Mouse (Mus musculus): ENCODE data around the gene Cdc26.

The Cdc26 gene

GRCm38 (mm10) chr4:62397616-62398365 is 10.7 kb downstream of the Cdc26 start:
- no peak for DNase-seq

GRCm38 (mm10) chr4:62395806-62396205 is 12.6 kb downstream of the Cdc26 start:
- DNase-seq = no peak

DNA sequence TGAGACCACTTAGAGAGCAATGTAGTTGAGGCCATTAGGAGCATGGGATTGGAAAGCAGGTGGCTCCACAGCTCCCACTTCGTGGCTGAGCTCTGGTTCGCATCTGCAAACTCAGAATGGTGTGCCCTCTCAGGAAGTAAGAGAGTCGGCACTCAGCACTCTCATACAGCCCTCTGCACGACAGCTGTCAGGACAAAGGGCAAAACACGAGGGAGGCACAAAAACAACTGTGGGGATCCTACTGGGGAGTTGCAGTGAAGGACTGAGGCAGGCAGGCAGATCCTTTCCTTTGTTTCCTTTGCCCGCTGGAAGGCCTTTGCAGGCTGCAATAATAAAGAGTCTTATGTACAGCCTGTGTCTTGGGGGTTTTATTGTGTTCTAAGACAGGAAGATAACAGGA is 15.0 kb downstream of the Cdc26 start:
- no peak for DNase-seq

DNA sequence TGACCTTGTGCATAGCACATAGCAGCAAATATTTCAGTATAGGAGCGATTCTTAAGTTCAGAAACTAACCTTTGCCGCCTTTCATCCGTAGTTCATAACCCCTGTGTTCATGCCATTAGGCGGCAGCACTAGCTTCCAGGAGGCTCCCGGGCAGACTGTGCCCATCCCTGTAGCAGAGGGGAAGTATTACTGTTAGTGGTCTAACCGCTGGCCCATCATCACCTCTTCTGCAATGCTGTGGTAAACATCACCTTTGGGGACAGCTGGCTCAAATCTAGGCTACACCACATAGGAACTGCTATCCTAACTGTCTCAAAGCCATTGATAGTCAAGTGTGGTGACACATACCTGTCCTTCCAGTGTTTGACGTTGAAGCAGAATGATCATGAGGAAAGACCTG is 16.6 kb downstream of the Cdc26 start:
- DNase-seq = no peak

- DNase-seq = no peak
These were observed 18.6 kb downstream of the Cdc26 start for GRCm38 (mm10) chr4:62389592-62390512.

GRCm38 (mm10) chr4:62385439-62385838 is 23.0 kb downstream of the Cdc26 start:
- no peak for DNase-seq

- DNase-seq = no peak
These were observed 24.3 kb downstream of the Cdc26 start for GRCm38 (mm10) chr4:62384159-62384558.

DNA sequence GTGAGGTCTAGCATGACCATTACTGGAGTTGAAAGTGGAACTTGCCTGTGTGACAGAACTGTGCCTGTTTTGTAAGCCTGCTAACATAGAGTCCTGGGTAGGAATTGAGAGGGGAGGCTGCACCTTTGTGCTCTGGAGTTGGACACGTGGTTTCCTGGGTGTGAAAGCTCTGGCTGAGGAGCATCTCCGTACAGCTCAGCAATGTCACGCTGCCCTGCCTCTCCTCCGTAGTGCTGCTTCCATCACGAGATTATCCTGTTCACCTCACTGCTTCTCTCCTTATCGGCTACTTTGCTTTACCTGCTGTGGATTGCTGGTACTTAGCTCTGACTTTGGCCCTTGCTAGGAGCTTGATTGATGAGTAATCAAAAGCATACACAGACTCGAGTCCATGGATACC is 24.7 kb downstream of the Cdc26 start:
- no peak for DNase-seq

- no peak for DNase-seq
These were observed 25.2 kb downstream of the Cdc26 start for GRCm38 (mm10) chr4:62383207-62383606.

GRCm38 (mm10) chr4:62379724-62380381 is 28.6 kb downstream of the Cdc26 start:
- no peak for DNase-seq

DNA sequence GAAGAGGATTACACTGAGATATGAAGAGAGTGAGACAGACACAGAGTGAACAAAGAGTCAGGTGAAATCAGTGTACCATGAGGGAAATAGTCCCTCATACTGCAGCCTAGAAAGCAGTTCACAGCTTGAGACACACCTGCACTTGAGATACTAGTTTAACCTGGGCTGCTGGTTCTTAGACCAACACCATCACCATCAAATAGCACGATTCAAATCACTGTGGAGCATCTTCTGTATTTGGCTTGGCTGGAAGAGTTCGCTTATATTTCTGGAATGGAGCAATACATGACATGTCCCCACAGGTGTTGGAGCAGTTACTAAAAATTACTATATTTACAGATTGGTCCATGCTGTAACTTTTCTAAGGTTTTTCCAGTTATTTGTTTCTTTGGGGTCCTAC is 32.3 kb downstream of the Cdc26 start:
- no peak for DNase-seq

DNA sequence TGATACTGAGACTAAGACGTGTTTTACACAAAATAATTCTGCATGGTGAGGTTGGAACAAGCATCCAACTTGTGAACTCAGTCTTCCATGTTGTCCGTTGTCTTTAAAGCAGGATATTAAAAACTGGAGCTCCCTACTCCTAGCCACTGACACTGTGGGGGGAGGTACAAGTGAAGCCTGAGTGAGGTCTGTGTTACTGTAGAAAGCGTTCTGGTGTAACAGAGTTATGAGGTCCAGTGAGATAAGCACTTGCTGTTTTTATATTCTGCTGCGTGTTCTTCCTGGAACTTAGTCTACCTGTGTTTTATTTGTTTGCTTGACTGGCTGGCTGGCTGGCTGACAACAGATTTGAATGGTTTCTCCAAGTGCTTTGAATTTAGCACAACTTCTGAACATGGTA is 34.1 kb downstream of the Cdc26 start:
- no peak for DNase-seq

DNA sequence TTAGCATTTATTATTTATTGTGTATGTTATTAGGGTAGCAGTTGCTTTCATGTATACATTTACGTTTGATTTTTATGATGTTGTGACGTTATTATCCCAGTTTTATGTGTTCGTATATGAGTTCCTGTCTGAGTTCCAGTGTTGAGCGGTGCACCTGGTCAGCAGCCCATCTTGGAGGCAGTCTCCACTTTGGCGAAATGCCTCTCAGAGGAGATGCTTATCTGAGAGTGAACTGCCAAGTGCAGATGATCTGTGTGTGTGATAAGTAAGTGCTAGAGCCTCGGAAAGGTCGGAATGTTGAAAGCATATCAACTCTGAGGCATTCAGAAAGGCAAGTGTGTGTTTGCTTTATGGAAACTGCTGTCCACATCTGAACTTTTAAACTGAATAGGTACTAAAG is 34.8 kb downstream of the Cdc26 start:
- DNase-seq = no peak

- no peak for DNase-seq
These were observed 35.5 kb downstream of the Cdc26 start for GRCm38 (mm10) chr4:62372818-62373520.

- no peak for DNase-seq
These were observed 36.0 kb downstream of the Cdc26 start for GRCm38 (mm10) chr4:62372410-62372809.

- DNase-seq = no peak
These were observed 39.4 kb downstream of the Cdc26 start for GRCm38 (mm10) chr4:62369091-62369490.

- no peak for DNase-seq
These were observed 40.9 kb downstream of the Cdc26 start for GRCm38 (mm10) chr4:62367586-62367985.

GRCm38 (mm10) chr4:62366291-62366690 is 42.2 kb downstream of the Cdc26 start:
- no peak for DNase-seq

GRCm38 (mm10) chr4:62364299-62364698 is 44.1 kb downstream of the Cdc26 start:
- no peak for DNase-seq

- DNase-seq = no peak
These were observed 46.0 kb downstream of the Cdc26 start for GRCm38 (mm10) chr4:62362437-62362836.

GRCm38 (mm10) chr4:62361997-62362396 is 46.4 kb downstream of the Cdc26 start:
- no peak for DNase-seq

GRCm38 (mm10) chr4:62361571-62361970 is 46.9 kb downstream of the Cdc26 start:
- no peak for DNase-seq
